Mouse (Mus musculus): ENCODE measurements around the gene A630095N17Rik.
A peak's percentile ranks its signal among the peaks of the same experiment; 100 is the strongest.

GRCm38 (mm10) chr1:75229158-75229557 is 2.7 kb downstream of the A630095N17Rik start:
- TF ChIP-seq GATA1 (IDR thresholded peaks at IDR 0.05; ENCODE audit: borderline replicate concordance, low read length) (peak; percentile 48; the same call in 1 of the 3 replicates), FLI1 (IDR thresholded peaks at IDR 0.05; ENCODE audit: low read length) (no peak)

Measured in megakaryocyte, embryonic 14.5 days (primary cell).